Mouse (Mus musculus): ENCODE measurements around the gene Nubpl.

The Nubpl gene

DNA sequence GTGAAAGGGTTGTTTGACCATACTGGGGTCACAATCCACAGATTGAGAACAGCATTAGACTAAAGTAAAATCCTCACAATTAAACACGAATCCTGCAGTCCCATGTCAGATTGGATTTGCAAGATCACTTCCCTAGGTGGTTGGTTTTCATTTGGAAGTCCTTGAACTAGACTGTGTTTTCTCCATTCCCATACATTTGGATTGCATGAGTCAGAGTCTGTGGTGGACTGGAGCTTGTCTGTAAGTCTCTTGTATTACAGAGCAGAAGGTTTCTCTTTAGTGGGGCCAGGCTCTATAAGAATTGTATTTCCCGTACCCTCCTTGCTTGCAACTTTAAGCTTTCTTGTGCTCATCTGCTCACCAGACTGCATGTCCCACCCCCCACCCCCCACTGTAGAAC, 151.0 kb downstream of the Nubpl start:
- no peak for DNase-seq

DNA sequence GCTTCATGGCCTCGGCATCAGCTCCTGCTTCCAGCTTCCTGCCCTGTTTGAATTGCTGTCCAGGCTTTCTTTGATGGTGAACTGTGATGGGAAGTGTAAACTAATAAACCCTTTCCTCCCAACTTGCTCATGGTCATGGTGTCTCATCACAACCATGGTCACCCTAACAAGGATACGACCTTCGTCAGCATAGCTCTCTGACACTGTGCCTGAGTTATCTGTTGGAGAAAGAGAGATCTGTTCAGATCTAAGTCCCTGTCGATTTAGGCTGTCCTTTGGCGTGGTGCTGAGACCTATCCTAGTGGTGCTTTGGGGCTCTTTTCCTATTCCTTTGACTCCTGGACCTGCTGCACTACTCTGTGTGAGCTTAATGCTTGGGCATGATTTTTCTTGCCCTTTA, 156.6 kb downstream of the Nubpl start:
- DNase-seq = no peak

DNA sequence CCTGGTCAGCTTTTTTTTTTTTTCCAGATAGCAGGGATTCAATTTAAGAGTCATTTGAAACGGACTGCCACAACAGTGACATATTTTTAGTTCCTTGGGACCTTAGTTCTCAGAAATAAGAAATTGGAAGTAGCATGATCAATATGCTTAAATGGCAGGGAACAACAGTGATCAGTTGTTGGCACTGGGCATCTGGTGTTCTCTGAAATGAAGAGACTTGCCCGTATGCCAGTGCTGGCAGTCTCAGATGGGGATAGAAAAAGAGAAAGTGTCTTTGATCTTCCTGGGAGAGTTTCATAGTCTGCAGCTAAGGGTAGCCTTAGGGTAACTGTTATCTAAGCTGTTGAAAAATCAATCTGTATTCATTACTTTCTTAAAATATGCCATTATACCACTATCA, 170.6 kb downstream of the Nubpl start:
- no peak for DNase-seq

DNA sequence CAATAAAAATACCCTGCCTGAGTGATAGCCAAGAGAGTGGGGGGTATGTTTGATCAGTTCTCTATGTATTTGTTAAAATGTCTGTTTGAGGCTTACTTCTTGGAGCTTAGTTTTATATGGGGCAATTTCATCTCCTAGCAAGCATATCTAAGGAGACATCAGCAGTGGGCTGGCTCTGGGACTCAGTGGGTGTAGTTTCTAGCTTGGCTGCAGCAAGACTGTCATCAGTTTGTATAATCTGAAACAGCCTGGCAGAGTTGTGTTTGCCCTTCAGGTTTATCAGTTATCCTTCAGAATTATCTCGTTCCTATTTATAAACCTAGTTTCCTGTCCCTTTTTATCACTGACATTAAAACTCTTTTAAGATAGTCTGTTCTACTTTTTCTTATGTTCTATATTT, 175.3 kb downstream of the Nubpl start:
- no peak for DNase-seq

DNA sequence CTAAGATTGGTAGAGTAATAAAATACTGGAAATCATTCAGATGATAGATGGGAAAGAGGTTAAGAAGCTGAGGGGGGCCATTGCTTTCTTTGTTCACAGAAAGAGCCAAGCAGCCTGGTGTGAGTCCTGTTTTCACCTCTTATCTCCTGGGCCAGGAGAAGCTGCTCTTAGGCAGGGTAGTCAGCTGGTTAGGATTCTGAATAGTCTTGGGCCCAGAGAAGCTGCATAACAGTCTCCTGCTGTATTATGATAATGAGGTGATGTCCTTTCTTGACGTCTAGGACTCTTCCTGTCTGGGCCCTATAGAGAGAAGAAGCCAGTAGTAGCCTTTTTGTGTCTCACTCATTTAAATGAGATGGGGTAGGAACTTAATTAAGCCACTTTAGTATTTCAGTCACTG, 178.8 kb downstream of the Nubpl start:
- no peak for DNase-seq

DNA sequence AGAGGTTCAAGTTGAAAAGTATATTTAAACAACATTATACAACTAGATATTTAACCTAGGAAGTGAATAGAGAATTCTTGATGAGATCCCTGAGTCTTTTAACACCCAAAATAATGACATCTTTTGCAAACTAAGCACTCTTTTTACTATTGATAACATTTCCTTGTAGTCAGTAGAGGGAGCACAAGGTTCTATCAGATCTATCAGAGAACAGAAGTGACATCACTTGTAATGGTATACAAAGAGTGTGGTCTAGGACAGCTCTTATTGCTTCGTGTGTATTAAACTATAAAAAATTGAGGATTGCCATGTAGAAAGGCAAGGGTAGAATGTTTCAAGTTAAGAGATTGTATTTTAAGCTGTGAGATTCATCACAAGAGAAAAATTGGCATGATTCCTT, 183.7 kb downstream of the Nubpl start:
- no peak for DNase-seq

DNA sequence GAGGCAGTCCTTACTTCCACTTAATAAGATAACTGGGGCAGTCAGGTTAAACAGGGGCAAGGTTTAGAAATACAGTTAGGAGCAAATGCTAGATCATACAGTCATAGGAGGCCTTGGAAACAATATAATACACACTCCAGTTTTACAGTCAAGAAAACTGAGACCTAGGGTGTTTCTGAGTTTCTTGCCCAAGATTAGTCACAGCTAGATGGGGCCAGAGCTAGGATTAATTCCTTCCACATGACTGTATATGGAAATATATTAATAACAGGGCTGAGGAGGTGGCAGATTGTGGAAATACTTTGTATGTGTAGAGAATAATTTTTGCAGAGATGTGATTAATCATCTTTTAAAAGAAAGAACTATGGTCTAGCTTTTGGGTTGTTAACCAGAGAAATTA, 186.9 kb downstream of the Nubpl start:
- DNase-seq = no peak

DNA sequence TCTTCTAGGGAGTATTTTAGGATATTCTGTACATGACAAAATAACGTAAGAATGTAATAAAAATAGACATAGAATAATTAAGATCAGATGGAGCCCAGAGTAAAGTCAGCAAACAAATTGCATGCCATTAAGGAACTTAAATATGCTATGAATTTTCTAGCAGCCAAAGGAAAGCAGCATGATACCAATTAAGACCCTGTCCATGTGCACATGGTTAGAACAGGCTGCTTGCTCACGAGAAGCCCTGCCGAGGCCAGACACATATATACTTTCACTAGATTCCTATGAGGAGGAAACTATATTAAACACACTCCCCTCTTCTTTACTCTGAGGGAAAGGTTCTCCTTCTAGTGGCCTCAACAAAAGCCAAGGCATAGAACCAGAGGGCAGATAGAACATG, 189.3 kb downstream of the Nubpl start:
- no peak for DNase-seq

DNA sequence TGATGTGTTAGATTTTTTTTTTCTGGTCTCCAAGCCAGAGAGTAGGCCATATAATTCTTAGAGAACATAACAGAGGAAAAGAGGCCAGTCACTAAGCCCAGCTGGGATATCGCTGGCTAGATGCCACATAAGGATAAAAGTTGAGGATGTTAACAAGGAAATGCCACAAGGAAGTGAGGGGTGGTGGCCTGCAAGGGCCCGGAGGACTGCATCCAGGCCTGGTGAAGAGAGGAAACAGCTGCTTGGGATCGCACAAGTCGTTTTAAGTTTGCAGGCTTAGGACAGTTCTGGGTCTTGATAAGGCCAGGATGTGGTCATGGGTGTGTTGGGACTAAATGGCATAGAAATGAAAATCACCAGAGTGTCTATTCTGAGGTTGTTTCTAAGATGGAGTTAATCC, 191.0 kb downstream of the Nubpl start:
- no peak for DNase-seq

DNA sequence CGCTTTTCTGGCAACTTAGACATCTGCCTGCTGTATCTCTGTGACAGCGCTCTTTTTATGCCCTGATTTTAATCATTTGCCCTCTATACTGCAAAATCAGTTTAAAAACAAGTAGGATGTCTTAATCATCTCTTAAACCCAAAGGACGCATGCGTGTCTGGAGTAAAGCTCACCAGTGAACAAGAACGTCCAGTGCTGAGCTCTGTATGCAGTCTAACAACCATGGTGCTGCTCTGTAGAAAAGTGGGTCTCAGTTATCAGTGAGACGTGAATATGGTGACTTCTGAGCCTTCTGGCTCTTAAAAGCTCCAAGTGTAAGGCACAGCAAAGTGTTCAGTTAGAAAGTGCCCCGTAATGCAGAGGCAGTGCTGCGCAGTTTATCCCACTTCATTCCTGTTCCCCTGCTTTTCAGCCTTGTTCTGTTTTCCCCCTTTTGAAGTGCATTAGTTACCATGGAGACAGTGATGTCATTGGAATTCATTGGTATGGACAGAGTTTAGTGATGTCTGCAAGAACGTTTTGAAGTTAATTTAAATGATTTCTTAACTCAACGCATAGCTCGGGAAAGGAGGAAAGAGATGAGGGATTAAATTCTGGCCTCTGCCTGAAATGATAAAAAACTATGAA, 191.5 kb downstream of the Nubpl start:
- no peak for DNase-seq

DNA sequence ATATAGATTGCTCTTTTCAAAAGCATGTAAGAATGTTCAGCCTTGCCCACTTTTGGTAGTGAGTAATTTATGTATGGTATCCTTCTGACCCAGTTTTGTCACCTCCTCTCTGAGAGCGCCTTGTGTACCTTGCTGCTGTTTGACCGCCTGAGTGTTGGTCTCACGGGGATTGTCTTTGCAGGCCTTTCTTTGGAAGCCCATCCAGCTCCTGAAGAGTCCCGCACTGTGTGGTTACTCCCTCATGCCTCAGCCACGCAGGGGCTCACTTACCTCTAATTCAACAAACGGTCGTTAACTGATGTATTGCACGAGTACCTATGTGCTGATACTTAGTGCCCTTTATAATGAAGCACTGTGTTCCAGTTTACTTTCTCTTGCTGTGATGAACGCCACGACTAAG, 192.1 kb downstream of the Nubpl start:
- no peak for DNase-seq

DNA sequence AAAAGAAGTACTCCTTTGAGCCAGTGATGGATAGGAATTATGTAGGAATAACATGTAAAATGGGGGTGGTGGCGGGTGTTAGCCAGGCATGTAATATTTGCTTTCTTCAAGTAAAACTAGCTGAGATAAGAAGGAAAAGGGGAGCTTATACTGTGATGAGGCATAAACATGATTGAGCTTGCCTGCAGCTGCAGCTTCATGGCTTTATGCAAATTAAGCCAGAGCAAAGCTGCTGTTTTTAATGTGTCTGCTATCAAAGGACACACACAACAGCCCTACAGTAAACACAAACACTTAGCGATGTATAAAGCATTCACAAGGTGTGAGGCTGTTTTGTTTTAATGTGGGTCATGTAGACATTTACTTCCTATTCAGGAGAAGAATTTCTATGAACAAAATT, 196.4 kb downstream of the Nubpl start:
- DNase-seq = no peak

DNA sequence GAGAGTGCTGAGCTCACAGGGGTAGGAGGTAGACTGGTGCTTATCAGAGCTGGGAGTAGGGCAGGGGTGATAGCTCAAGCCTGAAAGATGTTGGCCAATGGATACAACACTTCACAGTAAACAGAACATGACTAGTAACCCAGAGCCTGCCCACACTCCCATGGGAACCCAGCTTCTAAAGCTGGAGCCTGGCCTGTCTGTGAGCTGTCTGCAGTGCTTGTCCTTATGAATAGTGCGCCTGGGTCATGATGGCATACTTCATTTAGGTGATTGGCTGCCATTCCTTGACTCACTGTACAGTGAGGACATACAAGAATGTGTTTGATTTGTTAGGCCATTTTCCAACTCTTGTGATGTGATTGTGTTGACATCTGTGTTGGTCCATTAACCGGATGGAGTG, 200.5 kb downstream of the Nubpl start:
- DNase-seq = no peak

DNA sequence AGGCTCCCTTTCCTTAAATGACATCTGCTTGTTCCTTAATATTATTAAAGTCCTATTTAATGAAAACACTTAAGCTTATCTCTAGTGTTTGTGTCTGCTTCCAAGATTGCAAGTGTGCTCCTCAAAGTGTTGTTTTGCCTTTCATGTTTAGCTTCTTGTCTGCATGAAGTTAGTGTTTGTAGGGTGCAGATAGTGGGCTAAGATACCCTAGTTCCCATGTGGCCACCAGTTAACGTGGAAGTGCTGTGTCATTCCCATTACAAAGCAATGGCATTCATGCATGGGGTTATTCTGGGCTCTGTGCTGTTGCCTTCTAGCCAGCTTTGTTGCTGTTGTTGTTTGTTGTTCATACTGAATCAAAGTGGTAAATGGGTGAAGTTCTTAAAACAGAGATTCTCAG, 201.1 kb downstream of the Nubpl start:
- DNase-seq = no peak

DNA sequence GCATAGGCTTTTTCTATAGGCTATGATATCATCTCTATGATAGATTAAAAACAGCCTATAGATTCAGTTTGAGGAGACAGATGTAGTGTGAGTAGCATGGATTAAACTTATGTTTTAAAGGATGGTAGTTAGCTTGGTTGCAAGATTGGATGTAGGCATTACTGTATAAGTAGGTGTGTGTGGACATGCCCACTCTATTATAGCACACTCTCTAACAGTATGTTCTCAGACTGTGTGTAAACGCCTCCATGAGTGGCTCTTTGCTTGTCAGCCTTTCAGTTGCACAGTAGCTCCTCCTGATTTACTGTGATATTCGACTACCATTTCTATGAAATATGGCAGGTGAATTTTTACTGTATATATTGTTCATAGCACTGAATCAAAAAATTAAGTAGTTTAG, 205.4 kb downstream of the Nubpl start:
- no peak for DNase-seq

DNA sequence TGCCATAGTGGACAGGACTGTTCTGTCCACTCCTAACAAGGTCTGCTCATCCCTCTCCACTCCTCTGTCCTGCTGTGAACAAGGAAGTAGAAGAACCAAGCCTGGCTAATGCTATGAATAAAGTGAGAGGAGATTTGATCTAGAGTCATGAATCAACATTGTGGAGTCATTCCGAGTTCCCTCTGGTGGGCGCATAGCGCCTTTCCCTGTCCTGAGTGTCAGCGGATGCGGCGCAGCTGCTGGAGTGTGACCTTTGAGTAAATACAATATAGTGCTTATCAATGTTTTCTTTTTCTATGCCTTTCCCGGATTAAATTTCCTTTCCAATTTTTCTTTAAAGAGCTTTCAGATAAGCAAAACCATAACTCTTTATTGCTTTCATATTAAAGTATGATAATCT, 208.8 kb downstream of the Nubpl start:
- no peak for DNase-seq

DNA sequence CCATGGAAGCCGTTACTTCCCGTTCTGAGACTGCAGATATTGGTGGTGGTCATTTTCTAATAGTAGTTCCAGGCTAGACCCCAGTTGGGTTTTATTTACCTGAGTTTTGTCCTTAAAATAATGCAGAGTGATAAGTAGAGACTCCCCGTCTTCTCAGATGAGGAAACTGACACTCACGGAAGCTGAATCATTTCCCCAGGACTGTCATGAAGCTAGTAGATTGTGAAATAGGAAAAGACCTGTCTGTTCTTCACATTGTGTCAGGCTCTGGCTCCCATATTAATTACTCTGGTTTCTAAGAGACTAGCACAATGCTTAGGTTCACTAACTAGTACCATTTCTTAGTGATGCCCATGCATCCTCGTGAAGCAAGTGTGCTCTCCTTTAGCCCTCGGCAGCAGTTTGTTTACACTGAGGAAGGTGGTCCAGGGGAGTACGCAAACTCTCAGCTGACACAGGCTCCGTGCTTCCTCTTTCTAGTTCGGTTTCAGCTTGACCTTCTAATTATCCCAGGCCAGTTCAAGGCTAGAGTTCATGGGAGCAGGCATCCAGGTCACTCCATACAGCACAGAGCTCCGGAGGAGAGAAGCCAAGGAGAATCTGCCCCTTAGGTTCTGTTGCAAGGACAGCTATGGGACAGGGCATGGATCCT, 209.9 kb downstream of the Nubpl start:
- DNase-seq = no peak

DNA sequence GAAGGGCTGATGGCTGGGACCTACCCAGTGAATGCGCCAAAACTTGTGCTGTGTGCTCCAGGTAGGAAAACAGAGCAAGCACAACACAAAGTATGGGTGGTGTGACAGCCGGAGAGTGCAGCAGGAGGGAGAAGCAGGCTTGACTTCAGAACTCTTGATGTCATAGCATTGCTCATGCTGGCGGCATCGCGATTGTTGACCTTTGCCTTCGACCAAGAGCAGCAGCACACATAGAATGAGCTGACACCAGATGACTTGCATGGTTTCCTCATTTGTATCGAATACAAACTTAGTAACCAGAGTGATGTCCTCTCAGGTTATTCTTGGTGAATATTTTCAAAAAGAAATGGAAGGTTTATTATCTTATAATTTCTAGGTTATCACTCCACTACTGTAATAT, 211.1 kb downstream of the Nubpl start:
- no peak for DNase-seq

DNA sequence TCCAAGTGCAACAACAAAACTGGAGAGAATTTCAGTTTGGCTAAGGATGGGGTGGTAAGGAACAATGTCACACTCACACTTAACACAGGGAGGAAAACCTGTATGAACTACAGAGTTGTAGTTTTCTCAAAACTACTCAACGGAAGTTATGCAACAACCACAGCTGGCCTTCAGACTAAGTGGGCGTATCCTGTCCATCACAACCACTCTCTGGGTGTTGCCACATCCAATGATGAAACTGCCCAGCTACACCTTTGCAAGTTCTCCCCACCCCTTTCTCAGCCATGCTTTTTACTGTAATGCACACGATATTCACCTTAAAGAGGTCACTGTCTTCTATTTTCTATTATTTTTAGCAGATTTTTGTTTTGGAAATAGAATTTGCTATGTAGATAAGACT, 217.3 kb downstream of the Nubpl start:
- no peak for DNase-seq

DNA sequence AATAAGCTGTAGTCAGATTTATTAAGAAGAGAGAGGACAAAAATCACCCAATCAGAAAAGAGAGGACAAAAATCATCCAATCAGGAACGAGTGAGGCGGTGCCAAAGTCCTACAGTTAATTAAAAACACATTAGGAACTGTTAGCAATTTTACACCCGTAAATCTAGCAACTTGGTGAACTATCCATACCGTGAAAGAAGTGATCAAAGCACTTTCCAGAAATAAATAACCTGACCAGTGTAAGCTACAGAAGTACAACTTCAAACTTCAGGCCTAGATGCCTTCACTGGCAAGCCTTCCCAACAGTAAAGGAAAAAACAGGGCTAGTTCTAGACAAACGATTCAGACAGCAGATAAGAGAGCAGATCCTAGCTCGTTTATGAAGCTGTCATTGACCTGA, 220.1 kb downstream of the Nubpl start:
- DNase-seq = no peak

DNA sequence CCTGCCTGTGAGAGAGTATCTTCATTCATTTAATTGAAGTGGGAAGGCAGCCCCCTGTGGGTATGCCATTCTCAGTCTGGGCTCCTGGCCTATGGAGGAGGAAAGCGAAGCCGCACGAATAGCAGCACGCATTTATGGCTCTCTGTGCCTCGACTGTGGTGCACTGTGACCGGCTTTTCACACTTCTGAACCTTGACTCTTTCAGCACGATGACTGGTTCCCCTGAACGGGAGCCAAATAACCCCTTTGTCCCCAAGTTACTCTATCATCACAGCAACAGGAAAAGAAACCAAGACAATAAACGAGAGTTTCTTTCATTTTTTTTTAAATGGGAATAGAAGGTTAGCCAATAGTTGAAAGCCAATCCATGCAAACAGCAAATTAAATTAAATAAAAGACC, 220.9 kb downstream of the Nubpl start:
- DNase-seq = no peak

DNA sequence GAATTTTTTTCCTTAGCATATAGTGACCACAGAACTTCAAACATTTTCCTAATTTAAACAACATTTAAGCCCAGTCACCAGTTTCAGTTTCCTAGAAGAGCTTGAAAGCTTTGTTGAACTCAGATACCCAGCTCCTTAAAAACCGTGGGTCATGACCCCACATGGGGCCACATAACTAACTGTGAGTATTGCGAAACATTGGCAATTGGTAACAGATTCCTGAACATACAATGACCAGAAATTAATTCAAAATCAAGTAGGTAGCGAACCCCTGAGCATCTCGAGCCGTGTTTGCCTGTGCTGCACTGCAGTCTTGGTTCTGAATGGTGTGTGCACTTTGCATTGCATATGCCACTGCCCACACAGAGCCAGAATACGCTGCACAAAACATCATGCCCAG, 221.6 kb downstream of the Nubpl start:
- DNase-seq = no peak

DNA sequence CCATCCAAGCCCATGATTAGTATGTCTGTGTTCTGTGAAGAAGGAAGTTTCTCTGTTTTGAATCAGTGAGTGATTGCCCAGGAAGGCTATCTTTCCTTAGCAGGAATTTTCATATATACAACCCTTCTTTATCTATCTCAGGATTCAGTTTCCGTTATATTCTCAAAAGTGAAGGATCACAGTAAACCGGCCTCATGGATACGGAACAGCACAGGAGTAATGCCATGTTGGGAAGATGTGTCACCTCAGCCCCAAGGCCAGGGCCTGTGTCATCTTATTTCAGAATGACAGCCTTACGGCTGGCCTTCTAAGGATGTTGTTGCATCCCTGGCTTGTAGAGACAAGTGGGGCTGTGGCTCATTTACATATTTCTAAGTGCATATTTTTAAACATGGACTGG, 231.0 kb downstream of the Nubpl start:
- no peak for DNase-seq

DNA sequence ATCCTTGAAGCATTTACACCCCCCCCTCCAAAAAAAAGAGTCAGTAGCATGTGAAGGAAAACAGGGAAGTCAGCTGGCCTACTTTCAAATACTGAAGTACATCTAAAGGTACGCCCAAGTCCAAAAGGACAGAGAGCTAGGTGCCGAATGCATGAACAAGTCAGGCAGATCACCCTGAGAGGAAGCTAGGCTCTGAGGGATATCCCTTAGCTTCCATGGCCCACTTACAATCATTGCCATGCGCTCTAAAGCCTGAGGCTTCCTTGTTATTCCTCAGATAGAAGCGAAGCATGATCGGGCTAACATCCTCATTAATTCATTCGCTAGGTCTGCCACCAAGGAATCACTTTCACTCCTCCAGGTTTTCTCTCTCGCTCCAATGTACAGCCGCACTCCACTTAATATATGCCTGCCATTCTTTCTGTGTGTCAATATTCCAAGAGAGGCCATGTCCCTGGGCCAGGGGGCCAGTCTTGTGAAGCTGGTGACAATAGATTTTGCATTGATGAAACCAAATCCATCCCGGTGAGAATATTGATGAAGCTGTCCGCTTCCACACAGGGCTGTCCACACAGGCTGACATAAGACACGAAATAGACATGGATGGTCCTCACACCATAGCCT, 237.7 kb downstream of the Nubpl start:
- DNase-seq = no peak
